Mouse (Mus musculus) lung, postnatal 25 days (tissue): Measurements from ENCODE around the gene Mbd4.

Experiments
- DNase-seq: peaks from one replicate; pipeline ENCODE4 v3.0.0; 2022; ENCODE audit warnings: low spot score

Mbd4 gene

GRCm38 (mm10) chr6:115859258-115859657 is 6.1 kb upstream of the Mbd4 start:
- no peak for DNase-seq

GRCm38 (mm10) chr6:115856361-115856745 is 3.2 kb upstream of the Mbd4 start:
- no peak for DNase-seq

GRCm38 (mm10) chr6:115855733-115856360 is 2.7 kb upstream of the Mbd4 start:
- no peak for DNase-seq

GRCm38 (mm10) chr6:115854432-115854831 is 1.3 kb upstream of the Mbd4 start:
- DNase-seq: peak; percentile 26

DNA sequence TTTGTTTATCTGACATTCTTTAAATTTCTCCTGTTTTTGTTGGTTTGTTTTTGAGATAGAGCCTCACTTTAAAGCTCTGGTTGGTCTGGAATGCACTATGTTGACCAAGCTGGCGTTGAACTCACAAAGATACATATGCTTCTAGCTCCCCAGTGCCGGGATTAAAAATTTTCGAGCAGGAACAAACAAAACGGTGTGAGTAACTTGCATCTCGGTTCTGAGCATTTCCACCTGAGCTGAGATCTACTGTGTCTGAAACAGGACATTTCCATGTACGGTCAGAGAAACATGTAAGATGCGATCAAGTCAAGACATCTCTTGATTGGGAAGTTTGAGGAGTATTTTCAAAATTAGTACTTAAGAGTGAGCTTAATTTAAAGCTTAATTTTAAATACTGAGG is 814 bp upstream of the Mbd4 start:
- no peak for DNase-seq

DNA sequence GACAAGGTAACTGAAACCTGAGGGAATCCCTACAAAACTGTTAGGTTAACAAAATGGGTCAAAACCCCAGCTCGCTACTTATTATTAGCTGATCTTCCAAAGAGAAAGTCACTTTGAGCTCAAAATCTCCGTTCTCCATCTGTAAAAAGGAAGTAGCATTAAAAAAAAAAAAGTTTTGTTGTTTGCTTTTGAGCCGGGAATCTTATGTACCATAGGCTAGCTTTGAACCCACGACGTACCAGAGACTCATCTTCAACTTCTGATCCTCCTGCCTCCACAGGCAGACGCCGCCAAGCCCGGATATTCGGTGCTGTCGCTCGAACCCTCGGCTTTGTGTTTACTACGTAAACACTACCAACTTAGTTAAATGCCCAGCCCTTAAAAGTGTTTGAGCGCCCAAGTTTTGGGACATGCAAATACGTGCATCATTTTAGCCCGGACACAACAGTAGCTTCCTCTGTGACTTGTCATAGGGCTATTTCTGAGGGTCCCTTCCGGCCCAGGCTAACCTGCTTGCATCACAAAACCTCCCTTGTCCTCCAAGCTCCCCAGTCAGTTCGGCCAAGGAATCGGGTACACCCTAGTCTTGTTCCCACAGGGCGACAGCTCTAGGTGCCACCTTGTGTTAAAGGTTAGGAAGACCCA is 603 bp downstream of the Mbd4 start:
- no peak for DNase-seq

DNA sequence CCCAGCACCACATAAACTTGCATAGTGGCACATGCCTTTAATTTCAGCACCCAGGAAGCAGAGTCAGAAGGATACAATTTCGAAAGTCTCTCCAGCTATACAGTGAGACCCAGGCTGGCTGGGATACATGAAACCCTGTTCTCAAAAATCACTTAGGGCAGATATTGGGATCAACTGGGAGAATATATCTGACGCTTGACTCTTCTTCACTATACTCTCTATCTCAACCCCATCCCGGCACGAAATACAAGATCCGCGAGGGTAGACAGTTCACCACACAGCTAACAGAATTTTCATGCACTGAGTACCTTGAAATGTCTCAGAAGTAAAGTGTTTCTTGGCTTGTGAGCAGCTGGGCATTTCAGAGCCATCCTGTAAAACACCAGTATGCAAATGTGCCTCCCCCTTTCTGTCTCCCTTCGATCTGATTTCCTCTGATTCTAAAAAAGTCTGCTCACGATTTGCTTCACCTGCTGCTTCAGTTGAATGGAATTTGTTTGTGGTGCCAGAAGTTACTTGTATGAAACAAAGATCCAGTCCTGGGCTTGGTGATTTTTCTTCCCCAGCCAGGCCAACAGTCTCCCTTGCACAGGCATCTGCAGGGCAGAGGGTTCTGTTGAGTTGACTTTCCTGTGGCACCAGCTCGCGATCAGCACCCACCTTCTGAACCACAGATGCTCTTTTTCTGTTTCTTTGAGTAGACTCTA is 4.4 kb downstream of the Mbd4 start:
- DNase-seq: no peak

GRCm38 (mm10) chr6:115846640-115847411 is 6.3 kb downstream of the Mbd4 start:
- DNase-seq: peak; percentile 71

- DNase-seq: no peak
Observed at GRCm38 (mm10) chr6:115845006-115845405, 8.2 kb downstream of the Mbd4 start.

GRCm38 (mm10) chr6:115838745-115839144 is 14.4 kb downstream of the Mbd4 start:
- no peak for DNase-seq

GRCm38 (mm10) chr6:115838161-115838597 is 15.0 kb downstream of the Mbd4 start, which contains the start of gene Efcab12:
TSS of gene Efcab12 (minus strand) at chr6:115838412.
- DNase-seq: peak; percentile 85

- DNase-seq: no peak
Observed at GRCm38 (mm10) chr6:115833861-115834260, 19.3 kb downstream of the Mbd4 start.

DNA sequence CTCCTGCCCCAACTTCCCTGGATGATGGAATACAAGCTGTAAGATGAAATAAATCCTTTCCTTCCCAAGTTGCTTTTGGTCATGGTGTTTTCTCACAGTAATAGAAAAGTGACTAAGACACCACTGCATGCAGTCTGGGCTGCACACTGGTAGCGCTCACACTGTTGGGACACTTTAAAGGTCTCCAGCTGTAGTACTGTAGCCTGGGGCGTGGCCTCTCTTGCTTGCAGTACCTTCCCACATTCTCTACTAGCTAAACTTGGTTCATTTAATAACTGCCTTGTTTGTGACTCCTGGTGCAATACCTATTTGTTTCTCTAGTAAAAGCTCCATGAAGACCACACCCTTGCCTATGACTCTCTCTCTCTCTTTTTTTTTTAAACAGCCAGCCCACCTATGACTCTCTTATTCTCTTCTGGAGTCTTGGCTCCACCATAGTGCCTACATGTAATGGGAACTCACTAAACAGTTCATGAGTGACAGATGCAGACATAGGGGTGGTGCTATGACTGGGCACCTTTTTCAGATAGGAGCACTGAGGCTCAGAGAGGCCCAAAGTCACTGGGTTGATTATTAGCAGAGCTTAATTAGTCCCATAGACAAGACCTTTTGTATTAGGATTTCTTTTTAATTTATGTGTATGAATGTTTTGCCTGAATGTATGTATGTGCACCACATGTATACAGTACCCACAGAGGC is 20.9 kb downstream of the Mbd4 start:
- no peak for DNase-seq

DNA sequence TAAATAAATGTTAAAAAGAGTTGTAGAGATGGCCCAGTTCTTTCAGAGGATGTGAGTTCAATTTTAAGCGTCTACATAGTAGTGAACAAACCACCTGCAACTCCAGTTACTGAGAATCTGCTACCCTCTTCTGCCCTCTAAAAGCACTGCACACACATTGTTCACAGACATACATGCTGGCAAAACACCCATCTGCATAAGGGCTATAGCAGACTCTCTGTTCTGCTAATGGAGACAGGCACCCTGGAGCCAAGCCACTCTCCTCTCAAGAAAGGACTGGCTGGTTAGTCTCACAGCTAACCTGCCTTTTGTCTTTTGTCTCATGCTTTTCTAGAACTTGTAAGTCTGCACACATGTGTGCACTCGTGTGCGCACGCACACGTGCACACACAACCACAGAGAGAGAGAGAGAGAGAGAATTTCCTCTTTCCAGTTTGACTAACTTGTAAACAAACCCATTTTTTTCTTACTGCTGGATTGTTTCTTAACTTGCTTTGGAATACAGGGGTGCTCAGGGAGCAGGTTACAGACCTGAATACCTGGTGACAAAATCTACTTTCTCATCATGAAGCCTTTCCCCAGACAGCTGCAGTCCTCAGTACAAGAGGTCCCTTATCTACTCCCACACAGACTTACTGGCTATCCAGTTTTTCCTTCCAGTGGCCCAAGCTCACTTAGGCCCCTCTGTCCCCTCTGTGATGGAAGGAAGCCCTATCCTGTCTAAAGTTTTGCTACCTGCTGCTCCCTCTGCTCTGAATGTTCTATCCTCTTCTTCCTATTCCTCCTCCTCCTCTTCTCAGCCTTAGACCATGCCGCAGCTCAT is 22.2 kb downstream of the Mbd4 start:
- DNase-seq: no peak

- peak; percentile 35 for DNase-seq
Observed at GRCm38 (mm10) chr6:115823850-115824464, 29.2 kb downstream of the Mbd4 start.

DNA sequence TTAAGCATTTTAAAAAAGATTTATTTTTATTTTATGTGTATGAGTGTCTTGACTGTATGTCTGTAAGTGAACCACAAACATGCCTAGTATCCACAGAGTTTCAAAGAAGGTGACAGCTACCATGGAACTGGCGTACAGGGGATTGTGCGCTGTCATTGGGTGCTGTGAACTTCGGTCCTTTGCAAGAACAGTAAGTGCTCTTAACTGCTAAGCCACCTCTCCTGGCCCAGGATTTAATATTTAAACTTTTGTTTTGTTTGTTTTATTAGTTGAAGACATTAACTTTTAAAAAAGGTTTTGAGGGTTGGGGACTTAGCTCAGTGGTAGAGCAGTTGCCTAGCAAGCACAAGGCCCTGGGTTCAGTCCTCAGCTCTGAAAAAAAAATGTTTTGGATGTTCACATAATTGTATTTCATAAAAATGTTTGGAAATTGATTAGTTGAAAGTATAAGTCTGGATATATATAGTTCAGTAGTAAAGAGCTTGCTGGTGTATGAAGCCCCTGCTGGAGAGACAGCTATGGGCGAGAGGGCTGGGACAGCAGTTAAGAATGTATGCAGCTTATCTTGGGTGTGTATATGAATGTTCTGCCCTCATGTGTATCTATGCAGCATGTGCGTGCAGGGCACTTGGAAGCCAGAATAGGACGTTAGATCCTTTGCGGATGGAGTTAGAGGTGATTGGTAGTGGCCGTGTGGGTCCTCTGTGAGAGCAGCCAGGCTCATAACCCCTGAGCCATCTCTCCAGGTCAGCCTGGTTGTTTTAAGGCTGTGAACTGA is 31.8 kb downstream of the Mbd4 start:
- no peak for DNase-seq

DNA sequence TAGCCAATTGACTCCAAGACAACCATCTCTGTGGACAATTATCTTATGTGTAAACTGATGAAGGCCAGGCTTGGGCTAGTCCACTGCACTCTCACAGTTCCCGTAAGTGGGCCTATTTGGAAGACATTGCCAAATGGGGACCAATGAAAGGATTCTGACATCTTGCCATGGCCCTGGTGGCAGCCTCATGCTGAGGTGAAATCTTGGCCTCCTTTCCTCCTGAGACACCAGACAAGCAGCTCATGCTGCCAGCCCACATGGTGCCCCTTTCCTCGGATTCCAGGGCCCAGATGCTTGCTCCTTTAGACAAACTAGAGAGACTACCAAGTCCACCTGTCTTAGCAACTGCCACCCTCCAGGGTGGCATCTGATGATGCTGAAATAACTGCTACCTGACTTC is 35.0 kb downstream of the Mbd4 start:
- no peak for DNase-seq

DNA sequence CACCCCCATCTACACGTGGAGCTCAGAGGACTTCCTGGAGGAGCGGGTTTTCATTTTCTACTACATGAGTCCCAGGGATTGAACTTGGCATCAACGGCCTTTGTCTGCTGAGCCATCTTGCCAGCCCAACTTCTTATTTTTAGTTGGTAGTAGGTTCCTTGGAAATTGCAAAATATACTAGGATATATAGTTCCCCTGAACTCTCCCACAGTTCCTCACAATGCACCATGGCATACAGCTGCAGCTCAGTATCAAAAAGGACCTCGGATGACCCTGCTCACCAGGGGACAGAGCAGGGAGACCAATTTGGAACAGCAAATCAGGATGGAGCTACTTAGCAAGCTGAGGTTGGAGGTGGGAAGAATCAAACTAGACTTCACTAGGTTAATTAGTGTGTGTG is 38.1 kb downstream of the Mbd4 start:
- DNase-seq: no peak

GRCm38 (mm10) chr6:115814104-115814503 is 39.1 kb downstream of the Mbd4 start:
- peak; percentile 62 for DNase-seq

- no peak for DNase-seq
Observed at GRCm38 (mm10) chr6:115811606-115812005, 41.6 kb downstream of the Mbd4 start.
